20 mouse cellular contexts compared by ENCODE assay signal in the genomic region with DNA sequence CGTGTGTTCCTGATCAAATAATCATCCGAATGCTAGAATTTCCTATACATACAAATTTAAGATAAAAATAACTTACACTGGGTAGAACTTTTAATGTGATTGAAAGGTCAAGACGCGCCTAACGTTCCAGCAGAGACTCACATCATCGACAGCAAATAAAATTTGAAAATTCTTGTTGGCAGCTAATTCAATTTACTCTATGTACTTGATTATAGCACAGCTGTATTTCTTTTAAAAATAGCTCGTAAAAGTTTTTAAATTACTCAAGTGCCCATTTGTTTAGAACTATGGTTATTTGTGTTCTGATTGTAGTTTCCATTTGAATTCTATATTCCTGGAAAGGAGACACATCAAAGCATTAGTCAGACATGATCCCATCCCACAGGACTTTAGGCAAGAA.
"Had no signal": no experiment of that assay in that cellular context is flagged by ENCODE, and none has a peak within 500 bp of the region (broad histone marks: within the 10 kb centered on the region; RNA-seq: fewer than 3 reads in every experiment).

No protein-coding gene starts in this region.

- DNase-seq: liver; liver, embryonic 13.5 days; liver, postnatal 0 days; lung, adult 2 months; midbrain, embryonic 14.5 days; retina, postnatal 1 day; right cerebral cortex, adult 18-20 months; right cerebral cortex, postnatal 25 days; right cerebral cortex, postnatal 4 days; spleen, adult 18-20 months; thymus, adult 2 months; thymus, postnatal 36 days had no signal

- H3K4me3 ChIP-seq: liver, embryonic 13.5 days; liver, embryonic 15.5 days; midbrain, embryonic 10.5 days; midbrain, embryonic 12.5 days; myocyte; neural tube, embryonic 13.5 days; neural tube, embryonic 15.5 days had no signal

- H3K27ac ChIP-seq: midbrain, embryonic 10.5 days; midbrain, embryonic 12.5 days; neural tube, embryonic 13.5 days; neural tube, embryonic 15.5 days had no signal

- ATAC-seq: liver, postnatal 0 days; midbrain, embryonic 16.5 days had no signal

- H3K4me2 ChIP-seq: liver, embryonic 11.5 days; liver, embryonic 13.5 days; liver, embryonic 15.5 days; midbrain, embryonic 12.5 days; neural tube, embryonic 13.5 days; neural tube, embryonic 15.5 days had no signal

- H3K9me3 ChIP-seq: liver, embryonic 13.5 days; liver, embryonic 15.5 days; midbrain, embryonic 10.5 days; midbrain, embryonic 12.5 days; neural tube, embryonic 13.5 days; neural tube, embryonic 15.5 days had no signal

- H3K4me1 ChIP-seq: midbrain, embryonic 10.5 days; midbrain, embryonic 12.5 days; neural tube, embryonic 13.5 days; neural tube, embryonic 15.5 days had no signal

- H3K27me3 ChIP-seq: liver, embryonic 13.5 days; liver, embryonic 15.5 days; midbrain, embryonic 12.5 days; neural tube, embryonic 13.5 days; neural tube, embryonic 15.5 days had no signal

- H3K9ac ChIP-seq: liver, embryonic 13.5 days; liver, embryonic 15.5 days; liver, postnatal 0 days; midbrain, embryonic 12.5 days; neural tube, embryonic 13.5 days; neural tube, embryonic 15.5 days had no signal

- H3K36me3 ChIP-seq: liver, embryonic 13.5 days; liver, embryonic 15.5 days; midbrain, embryonic 10.5 days; midbrain, embryonic 12.5 days; neural tube, embryonic 13.5 days; neural tube, embryonic 15.5 days had no signal
